Mouse (Mus musculus): ENCODE results near the gene Hdac7.

Hdac7 gene

GRCm38 (mm10) chr15:97830788-97831241 is 13.5 kb downstream of the Hdac7 start:
- peak; percentile 55 for DNase-seq

GRCm38 (mm10) chr15:97830253-97830787 is 14.0 kb downstream of the Hdac7 start:
- no peak for DNase-seq

DNA sequence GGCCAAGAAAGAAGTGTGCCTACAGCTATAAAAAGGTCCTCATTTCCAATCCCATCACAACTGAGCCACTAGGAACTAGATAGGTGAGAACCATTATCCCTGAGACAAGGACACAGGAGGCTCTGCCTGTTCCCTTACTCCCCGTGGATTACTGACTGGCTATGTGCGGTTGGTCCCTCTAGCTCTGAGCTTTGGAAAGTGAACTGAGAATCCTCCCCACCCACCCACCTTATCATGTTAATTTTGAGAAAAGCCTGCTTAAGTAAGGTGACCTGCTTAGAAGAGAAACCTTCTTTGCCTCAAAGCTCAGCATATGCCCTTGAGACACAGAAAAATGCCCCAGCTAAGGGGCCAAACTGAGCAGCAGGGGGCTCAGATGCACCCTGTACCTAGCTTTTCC is 14.9 kb downstream of the Hdac7 start:
- DNase-seq, result no peak

- DNase-seq, result peak; percentile 62
Observed at GRCm38 (mm10) chr15:97828901-97829338, 15.4 kb downstream of the Hdac7 start.

GRCm38 (mm10) chr15:97828221-97828842 is 16.0 kb downstream of the Hdac7 start:
- DNase-seq, result no peak

DNA sequence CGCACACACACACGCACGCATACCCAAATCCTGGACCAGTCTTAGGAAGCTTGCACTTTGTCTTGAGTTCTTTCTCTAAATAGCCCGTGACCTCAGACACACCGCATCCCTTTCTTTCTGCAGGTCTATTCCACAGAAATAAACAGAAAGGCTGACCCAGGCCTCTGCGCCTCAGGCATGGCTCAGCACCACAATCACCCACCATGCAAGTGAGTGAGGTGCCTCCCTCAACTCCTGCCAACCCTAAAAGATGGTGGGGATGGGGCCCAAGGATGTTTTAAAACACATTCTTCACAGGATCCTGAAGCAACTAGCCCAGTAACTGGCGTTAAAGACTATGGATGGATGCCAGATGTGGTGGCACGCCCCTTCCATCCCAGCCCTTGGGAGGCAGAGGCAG is 16.9 kb downstream of the Hdac7 start:
- no peak for DNase-seq

DNA sequence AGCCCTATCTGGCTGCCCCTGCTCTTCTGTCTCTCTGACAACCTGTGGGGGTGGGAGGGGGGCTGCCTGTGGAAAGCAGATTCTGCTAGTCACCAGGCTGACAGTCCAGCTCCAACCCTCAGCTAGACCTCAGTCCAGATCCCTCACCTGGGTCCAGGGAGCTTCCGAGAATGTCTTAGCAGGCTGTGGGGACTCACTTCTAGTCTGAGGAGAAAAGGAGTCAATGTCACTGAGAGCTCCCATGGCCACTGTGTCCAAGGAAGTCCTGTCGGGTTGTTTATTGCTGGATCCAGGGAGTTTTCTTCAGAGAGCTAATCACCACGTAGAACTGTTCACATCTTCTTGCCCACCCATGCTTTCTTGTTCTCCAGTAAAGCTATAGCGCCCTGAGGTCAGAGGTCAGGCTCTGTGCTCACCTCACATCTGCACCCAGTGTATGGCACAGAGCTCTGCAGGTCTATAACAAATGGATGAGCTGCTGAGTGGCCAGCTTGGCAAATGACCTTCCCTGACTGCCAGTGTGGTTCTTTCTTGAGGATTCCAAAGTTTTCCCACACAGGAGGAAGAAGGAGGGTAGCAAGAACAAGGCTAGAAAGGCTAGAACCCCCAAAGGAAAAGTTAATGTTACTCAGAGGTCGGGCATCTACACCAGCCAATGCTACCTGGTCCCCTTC is 17.6 kb downstream of the Hdac7 start:
- no peak for DNase-seq

GRCm38 (mm10) chr15:97825941-97826587 is 18.2 kb downstream of the Hdac7 start:
- no peak for DNase-seq

GRCm38 (mm10) chr15:97825071-97825940 is 19.0 kb downstream of the Hdac7 start:
- DNase-seq, result peak; percentile 92

DNA sequence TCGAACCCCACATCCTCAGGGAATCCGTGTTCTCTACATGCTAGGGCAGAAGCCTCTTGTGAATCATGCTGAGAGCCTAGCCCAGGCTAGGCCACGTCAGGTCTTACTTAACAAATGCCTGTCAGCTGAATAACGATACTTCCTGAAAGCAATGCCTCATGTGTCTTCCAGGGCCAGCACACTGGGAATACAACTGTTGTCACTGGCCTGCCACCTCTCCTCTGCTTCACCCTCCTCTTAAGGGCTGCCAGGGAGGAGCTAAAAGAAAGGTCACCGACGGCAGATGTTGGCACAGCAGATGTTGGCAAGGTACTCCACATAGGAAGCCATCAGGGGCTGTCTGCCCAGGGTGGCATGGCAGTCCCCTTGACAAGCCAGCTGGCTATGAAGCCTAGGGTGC is 20.3 kb downstream of the Hdac7 start:
- DNase-seq, result no peak

GRCm38 (mm10) chr15:97823479-97823878 is 20.8 kb downstream of the Hdac7 start:
- DNase-seq, result no peak

GRCm38 (mm10) chr15:97822545-97823228 is 21.6 kb downstream of the Hdac7 start:
- peak; percentile 67 for DNase-seq

DNA sequence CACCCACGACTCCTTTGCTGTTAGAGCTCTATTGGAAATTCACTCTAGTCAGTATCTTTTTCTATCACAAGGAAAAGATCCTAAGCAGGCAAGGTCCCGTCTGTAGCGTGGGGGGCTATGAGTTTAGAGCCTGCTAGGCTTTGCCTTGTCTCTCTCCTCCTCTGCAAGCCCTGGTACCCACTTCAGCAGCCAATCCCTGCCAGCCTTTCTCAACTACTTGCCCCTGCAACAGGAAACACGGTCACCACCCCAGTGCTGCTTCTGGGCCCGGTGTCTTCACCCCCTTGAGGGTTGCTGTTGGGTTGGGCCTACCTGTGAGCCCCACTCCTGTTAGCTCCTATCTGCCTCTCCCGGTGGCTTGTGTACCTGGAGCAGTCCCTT is 22.3 kb downstream of the Hdac7 start:
- no peak for DNase-seq

DNA sequence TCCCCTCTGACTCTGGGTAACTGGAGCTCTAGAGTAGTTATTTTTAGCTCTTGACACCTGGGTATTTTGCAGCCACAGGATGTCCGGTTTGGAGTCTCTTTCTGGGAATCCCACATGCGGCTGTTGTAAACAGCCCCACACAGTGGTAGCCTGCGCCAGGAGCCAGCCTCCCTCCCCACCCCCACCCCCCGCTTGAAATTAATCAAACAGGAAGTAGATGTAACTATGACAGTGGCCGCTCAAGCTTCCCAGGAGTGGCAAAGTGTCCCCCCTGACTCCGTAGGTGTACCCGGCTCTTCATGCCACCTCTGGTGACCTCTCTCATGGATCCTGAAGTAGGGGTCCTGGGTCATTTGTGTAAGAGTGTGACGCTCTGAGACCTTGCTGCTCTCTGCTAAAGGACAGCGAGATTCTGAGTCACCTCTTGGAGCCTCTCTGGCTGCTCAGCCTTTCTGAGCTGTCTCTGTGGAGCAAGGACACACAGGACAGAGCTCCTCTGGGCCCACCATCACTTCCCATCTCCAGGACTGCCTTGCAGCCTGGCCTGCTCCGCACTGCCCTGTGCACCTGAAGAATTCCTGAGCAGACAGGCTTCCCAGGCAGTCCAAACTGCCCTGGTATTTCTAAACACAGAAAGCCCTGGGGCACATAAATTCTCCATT is 22.9 kb downstream of the Hdac7 start:
- no peak for DNase-seq

- no peak for DNase-seq
Observed at GRCm38 (mm10) chr15:97819937-97820336, 24.4 kb downstream of the Hdac7 start.

- no peak for DNase-seq
Observed at GRCm38 (mm10) chr15:97816199-97816994, 27.9 kb downstream of the Hdac7 start.

DNA sequence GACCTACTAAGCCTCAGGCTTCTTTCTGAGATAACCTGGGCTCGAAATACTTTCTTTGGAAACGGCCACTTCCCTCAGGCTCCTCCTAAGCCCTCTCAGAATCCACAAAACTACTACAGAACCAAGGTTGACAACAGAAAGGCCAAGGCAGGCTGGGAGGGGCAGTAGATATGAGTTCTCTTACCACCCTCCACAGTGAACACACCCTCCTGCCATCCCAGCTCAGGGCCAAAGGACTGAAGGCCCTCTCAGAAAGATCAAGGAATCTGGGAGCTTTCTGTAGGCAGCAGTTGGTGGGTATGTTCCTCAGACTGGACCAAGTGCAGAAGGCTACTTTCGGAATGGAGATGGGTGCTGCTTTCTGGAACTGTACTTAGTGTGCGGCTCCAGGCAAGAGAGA is 29.0 kb downstream of the Hdac7 start:
- DNase-seq, result no peak

GRCm38 (mm10) chr15:97814703-97815102 is 29.6 kb downstream of the Hdac7 start:
- DNase-seq, result no peak

GRCm38 (mm10) chr15:97813452-97814204 is 30.7 kb downstream of the Hdac7 start:
- peak; percentile 65 for DNase-seq

GRCm38 (mm10) chr15:97812875-97813274 is 31.4 kb downstream of the Hdac7 start:
- DNase-seq, result no peak

Data from lung, postnatal 14 days (tissue).